9 mouse cellular contexts compared by ENCODE assay signal in the genomic region with DNA sequence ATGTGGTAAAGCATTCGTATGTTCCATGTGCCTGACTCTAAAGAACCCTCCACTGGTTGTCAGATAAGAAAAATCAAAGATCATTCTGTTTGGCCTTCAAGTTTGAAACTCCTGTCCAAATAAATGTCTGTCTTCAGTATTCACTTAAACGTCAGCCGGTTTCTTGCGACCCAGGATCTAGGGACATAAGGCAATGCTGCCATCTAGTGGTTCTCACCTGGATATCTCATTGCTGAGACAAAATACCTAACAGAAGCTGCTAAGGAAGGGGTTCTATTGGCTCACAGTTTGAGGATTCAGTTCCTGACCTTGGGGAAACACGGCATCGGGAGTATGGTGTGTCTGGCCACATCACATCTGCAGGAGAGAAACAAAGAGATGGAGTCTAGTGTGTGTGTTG.
DNase-seq lines count a peak whose midpoint lies in the region; ATAC-seq lines count a peak whose summit lies in the region.
"Had no signal": no experiment of that assay in that cellular context is flagged by ENCODE, and none has a peak within 500 bp of the region (broad histone marks: within the 10 kb centered on the region; RNA-seq: fewer than 3 reads in every experiment).

No protein-coding gene starts in this region.

- 0 out of 2 replicates have a peak, but pooled peaks have one; percentile 35 for ATAC-seq in hindbrain, embryonic 12.5 days (ENCODE audit: low FRiP score)
- no peak for ATAC-seq in intestine, embryonic 16.5 days

- H3K27ac ChIP-seq in hindbrain, embryonic 12.5 days, result no peak overlapping the region
- H3K27ac ChIP-seq in intestine, embryonic 16.5 days (ENCODE audit: low read length), result no peak overlapping the region

- H3K4me3 ChIP-seq in hindbrain, embryonic 12.5 days, result no peak overlapping the region
- no peak overlapping the region for H3K4me3 ChIP-seq in intestine, embryonic 16.5 days (ENCODE audit: low read length)
- H3K4me3 ChIP-seq: megakaryocyte, embryonic 14.5 days had no signal

- H3K9me3 ChIP-seq in hindbrain, embryonic 12.5 days (replicated peaks), result no peaks in the 10 kb centered on the region
- no peaks in the 10 kb centered on the region for H3K9me3 ChIP-seq in intestine, embryonic 16.5 days (ENCODE audit: control insufficient read depth, low read length)
- H3K9me3 ChIP-seq: megakaryocyte, embryonic 14.5 days had no signal

- DNase-seq in right cerebral cortex, adult 18-20 months, result peak; percentile 33
- DNase-seq in right cerebral cortex, postnatal 36 days (ENCODE audit: low spot score in 2 of 2), result no peak
- DNase-seq in adipocyte (ENCODE audit: low spot score), result peak; percentile 81
- DNase-seq in embryo, embryonic 11.5 days (ENCODE audit: low read depth, low spot score), result peak; percentile 69
- DNase-seq in left cerebral cortex, postnatal 25 days (ENCODE audit: low spot score in 2 of 2), result peak; percentile 30 to 50
- peak; percentile 12 for DNase-seq in ovary, postnatal 36 days (ENCODE audit: low spot score)

- H3K4me1 ChIP-seq in hindbrain, embryonic 12.5 days, result no peaks in the 10 kb centered on the region; the same call in 1 of the 2 replicates
- H3K4me1 ChIP-seq in intestine, embryonic 16.5 days (ENCODE audit: control insufficient read depth, insufficient read depth, low read length), result no peaks in the 10 kb centered on the region
- H3K4me1 ChIP-seq: megakaryocyte, embryonic 14.5 days had no signal

- WGBS in hindbrain, embryonic 12.5 days, result 42% methylated on average over 6 of the region's 6 CpGs
- WGBS in intestine, embryonic 16.5 days, result 44% methylated on average over 6 of the region's 6 CpGs

- H3K9ac ChIP-seq in hindbrain, embryonic 12.5 days, result no peak overlapping the region
- no peak overlapping the region for H3K9ac ChIP-seq in intestine, embryonic 16.5 days (ENCODE audit: low read depth, low read length)

- H3K4me2 ChIP-seq in hindbrain, embryonic 12.5 days (replicated peaks), result no peak overlapping the region
- H3K4me2 ChIP-seq in intestine, embryonic 16.5 days (ENCODE audit: low read depth, low read length), result no peak overlapping the region

- intact Hi-C loops in left cerebral cortex, postnatal 25 days (cut with DNase I), result loop anchor here (1.0 kb wide), 1 partner anchor 1507 kb away; no protein-coding TSS in a partner anchor

- no peaks in the 10 kb centered on the region for H3K36me3 ChIP-seq in hindbrain, embryonic 12.5 days
- no peaks in the 10 kb centered on the region for H3K36me3 ChIP-seq in intestine, embryonic 16.5 days (ENCODE audit: control insufficient read depth, insufficient read depth, low read length)

- no peaks in the 10 kb centered on the region for H3K27me3 ChIP-seq in hindbrain, embryonic 12.5 days
- H3K27me3 ChIP-seq in intestine, embryonic 16.5 days (replicated peaks; ENCODE audit: control insufficient read depth, insufficient read depth, low read length), result no peaks in the 10 kb centered on the region

Comparison
In these comparisons a context has a peak if more than half of its experiments do, and no peak if none do; other contexts are left out.
1. DNase-seq: peak in right cerebral cortex, adult 18-20 months (single experiment), adipocyte (single experiment), embryo, embryonic 11.5 days (single experiment), left cerebral cortex, postnatal 25 days (2 of 2) and ovary, postnatal 36 days (single experiment); none in right cerebral cortex, postnatal 36 days (0 of 2).